Mouse (Mus musculus): ENCODE measurements around the gene Ntn1. TPM values are rescaled to one million over a fixed set of nuclear protein-coding genes. Genes with fewer than 3 reads are reported as not detected.

The Ntn1 gene
- polyA plus RNA-seq, 1 experiment from 2014 or later: 11.5 TPM

- Histone ChIP-seq H3K4me1 (ENCODE audit: control insufficient read depth in 2 of 2, insufficient read depth in 2 of 2, low read length in 2 of 2) (peaks cover 8 to 27% of the 10 kb centered on the region in 2 experiments; a peak in 3 of 4 replicates), H3K9me3 (ENCODE audit: control insufficient read depth, low read length) (no peaks in the 10 kb centered on the region), H3K9ac (ENCODE audit: low read length) (no peak overlapping the region), H3K27ac (replicated peaks in 1 of 2; ENCODE audit: control insufficient read depth in 1 of 2, insufficient read depth in 1 of 2, low read depth in 2 of 2, low read length in 2 of 2) (no peak overlapping the region), H3K27me3 (ENCODE audit: control insufficient read depth, insufficient read depth, low read length) (peaks cover 39% of the 10 kb centered on the region), H3K4me2 (ENCODE audit: low read length) (no peak overlapping the region), H3K36me3 (ENCODE audit: control insufficient read depth, insufficient read depth, low read length) (0 out of 2 replicates have a peak, but pooled peaks cover 4% of the 10 kb centered on the region), H3K4me3 (ENCODE audit: control insufficient read depth in 1 of 2, insufficient read depth in 1 of 2, low read depth in 1 of 2, low read length in 2 of 2) (no peak overlapping the region)
- ATAC-seq (ENCODE audit: insufficient number of reproducible peaks, insufficient read depth, low FRiP score, low read depth): no peak
- 74% methylated on average over 1 of the region's 1 CpGs for whole genome bisulfite sequencing
Measured at GRCm38 (mm10) chr11:68381833-68382232, 18.8 kb downstream of the Ntn1 start.

DNA sequence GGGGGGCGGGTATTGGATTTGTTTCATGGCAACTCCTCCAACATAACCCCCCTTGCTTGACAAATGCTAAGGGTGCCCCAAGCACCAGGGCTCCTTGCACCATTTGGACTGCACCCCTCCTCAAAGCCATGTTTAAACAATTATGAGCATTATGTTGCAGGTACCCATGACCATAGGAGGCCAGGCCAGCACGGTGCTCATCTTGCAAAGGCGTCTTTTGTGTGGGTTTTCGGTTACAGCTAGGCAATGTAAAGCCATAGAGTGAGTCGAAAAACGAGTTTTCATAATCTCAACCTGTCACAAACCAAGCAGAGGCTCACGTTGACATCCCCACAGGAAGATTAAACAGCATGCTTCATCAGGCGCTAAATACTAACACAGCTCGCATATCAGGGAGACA is 19.3 kb downstream of the Ntn1 start:
- H3K4me2 ChIP-seq (ENCODE audit: low read length): no peak overlapping the region
- no peak overlapping the region for H3K27ac ChIP-seq (replicated peaks in 1 of 2; ENCODE audit: control insufficient read depth in 1 of 2, insufficient read depth in 1 of 2, low read depth in 2 of 2, low read length in 2 of 2)
- peaks cover 10 to 27% of the 10 kb centered on the region in 2 experiments; a peak in 3 of 4 replicates for H3K4me1 ChIP-seq (ENCODE audit: control insufficient read depth in 2 of 2, insufficient read depth in 2 of 2, low read length in 2 of 2)
- WGBS: 75% methylated on average over 9 of the region's 9 CpGs
- H3K4me3 ChIP-seq (ENCODE audit: control insufficient read depth in 1 of 2, insufficient read depth in 1 of 2, low read depth in 1 of 2, low read length in 2 of 2): no peak overlapping the region
- ATAC-seq (ENCODE audit: insufficient number of reproducible peaks, insufficient read depth, low FRiP score, low read depth): no peak
- H3K9me3 ChIP-seq (ENCODE audit: control insufficient read depth, low read length): no peaks in the 10 kb centered on the region
- H3K27me3 ChIP-seq (ENCODE audit: control insufficient read depth, insufficient read depth, low read length): peaks cover 39% of the 10 kb centered on the region
- H3K36me3 ChIP-seq (ENCODE audit: control insufficient read depth, insufficient read depth, low read length): 0 out of 2 replicates have a peak, but pooled peaks cover 4% of the 10 kb centered on the region
- no peak overlapping the region for H3K9ac ChIP-seq (ENCODE audit: low read length)

DNA sequence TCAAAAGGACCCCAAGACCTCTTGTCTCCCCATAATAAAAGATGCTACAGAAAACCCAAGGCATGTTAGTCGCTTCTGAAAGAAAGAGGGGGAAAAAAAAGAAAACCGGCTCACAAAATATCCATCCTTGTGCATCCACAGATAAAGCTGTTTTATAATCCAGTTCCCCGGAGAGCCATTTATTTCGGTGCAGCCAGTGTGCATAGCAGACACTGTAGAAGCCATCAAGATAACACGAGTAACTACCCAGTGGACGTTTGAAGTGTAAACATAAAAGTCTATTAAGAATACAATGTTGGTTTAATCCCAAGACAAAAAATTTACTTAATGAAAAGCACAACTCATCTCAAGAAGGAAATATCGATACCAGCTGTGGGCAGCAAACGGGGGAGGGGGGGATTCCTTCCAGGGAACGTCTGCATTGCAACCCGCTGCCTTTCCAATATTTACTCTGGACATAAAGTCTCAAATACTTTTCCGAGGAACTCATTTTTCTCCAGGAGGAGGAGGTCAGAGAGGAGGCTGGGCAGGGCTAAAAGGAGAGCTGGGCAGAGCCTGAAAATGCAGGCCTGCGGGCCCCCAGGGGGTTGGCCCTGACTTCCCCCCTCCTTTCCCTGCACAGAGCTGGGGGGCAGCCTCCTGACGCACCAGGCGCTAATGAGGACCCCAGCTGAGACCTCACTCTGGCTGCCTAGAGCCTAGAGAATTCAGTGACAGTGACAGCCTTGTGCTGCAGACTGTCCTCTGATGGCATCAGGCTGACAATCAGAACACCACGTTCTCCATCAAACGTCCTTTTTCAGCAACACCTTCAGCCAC is 21.5 kb downstream of the Ntn1 start:
- 23% methylated on average over 16 of the region's 16 CpGs for WGBS
- H3K9ac ChIP-seq (ENCODE audit: low read length): no peak overlapping the region
- peak overlapping the region; percentile 31; the same call in 1 of the 2 replicates for H3K4me2 ChIP-seq (ENCODE audit: low read length)
- H3K36me3 ChIP-seq (ENCODE audit: control insufficient read depth, insufficient read depth, low read length): 0 out of 2 replicates have a peak, but pooled peaks cover 8% of the 10 kb centered on the region
- no peak overlapping the region for H3K4me3 ChIP-seq (ENCODE audit: control insufficient read depth in 1 of 2, insufficient read depth in 1 of 2, low read depth in 1 of 2, low read length in 2 of 2)
- no peaks in the 10 kb centered on the region for H3K9me3 ChIP-seq (ENCODE audit: control insufficient read depth, low read length)
- peaks cover 8 to 15% of the 10 kb centered on the region in 2 experiments for H3K4me1 ChIP-seq (ENCODE audit: control insufficient read depth in 2 of 2, insufficient read depth in 2 of 2, low read length in 2 of 2)
- ATAC-seq (ENCODE audit: insufficient number of reproducible peaks, insufficient read depth, low FRiP score, low read depth): no peak
- H3K27me3 ChIP-seq (ENCODE audit: control insufficient read depth, insufficient read depth, low read length): peaks cover 21% of the 10 kb centered on the region
- no peak overlapping the region for H3K27ac ChIP-seq (replicated peaks in 1 of 2; ENCODE audit: control insufficient read depth in 1 of 2, insufficient read depth in 1 of 2, low read depth in 2 of 2, low read length in 2 of 2)

GRCm38 (mm10) chr11:68378419-68378818 is 22.2 kb downstream of the Ntn1 start:
- WGBS: 53% methylated on average over 5 of the region's 5 CpGs
- H3K4me2 ChIP-seq (ENCODE audit: low read length): no peak overlapping the region
- H3K4me3 ChIP-seq (ENCODE audit: control insufficient read depth in 1 of 2, insufficient read depth in 1 of 2, low read depth in 1 of 2, low read length in 2 of 2): no peak overlapping the region
- 0 out of 2 replicates have a peak, but pooled peaks cover 8% of the 10 kb centered on the region for H3K36me3 ChIP-seq (ENCODE audit: control insufficient read depth, insufficient read depth, low read length)
- H3K27me3 ChIP-seq (ENCODE audit: control insufficient read depth, insufficient read depth, low read length): peaks cover 20% of the 10 kb centered on the region
- no peak overlapping the region for H3K9ac ChIP-seq (ENCODE audit: low read length)
- ATAC-seq (ENCODE audit: insufficient number of reproducible peaks, insufficient read depth, low FRiP score, low read depth): no peak
- no peak overlapping the region for H3K27ac ChIP-seq (replicated peaks in 1 of 2; ENCODE audit: control insufficient read depth in 1 of 2, insufficient read depth in 1 of 2, low read depth in 2 of 2, low read length in 2 of 2)
- H3K9me3 ChIP-seq (ENCODE audit: control insufficient read depth, low read length): no peaks in the 10 kb centered on the region
- peaks cover 16 to 22% of the 10 kb centered on the region in 2 experiments for H3K4me1 ChIP-seq (ENCODE audit: control insufficient read depth in 2 of 2, insufficient read depth in 2 of 2, low read length in 2 of 2)

DNA sequence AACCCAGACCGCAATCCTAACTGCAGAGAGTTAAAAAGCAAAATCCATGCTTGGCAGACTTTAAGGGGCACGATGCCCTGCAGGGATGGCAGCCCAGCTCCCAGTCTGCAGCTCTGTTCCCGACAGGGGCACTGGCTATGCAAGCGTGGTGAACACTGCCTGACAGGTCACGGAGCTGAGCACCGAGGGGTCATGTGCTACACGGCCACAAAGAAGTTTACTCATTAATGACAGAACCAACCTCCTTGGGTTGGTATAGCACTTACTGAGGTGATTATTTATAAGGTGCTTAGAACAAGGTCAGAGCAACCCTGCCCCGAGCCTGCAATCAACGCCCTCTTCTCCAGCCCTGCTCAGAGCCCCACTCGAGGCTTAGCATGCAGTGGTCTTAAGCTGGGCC is 27.5 kb downstream of the Ntn1 start:
- Histone ChIP-seq H3K36me3 (ENCODE audit: control insufficient read depth, insufficient read depth, low read length) (peaks cover 16% of the 10 kb centered on the region; the same call in 1 of the 2 replicates), H3K4me3 (ENCODE audit: control insufficient read depth in 1 of 2, insufficient read depth in 1 of 2, low read depth in 1 of 2, low read length in 2 of 2) (no peak overlapping the region), H3K9me3 (ENCODE audit: control insufficient read depth, low read length) (no peaks in the 10 kb centered on the region), H3K9ac (ENCODE audit: low read length) (no peak overlapping the region), H3K4me2 (ENCODE audit: low read length) (0 out of 2 replicates have a peak overlapping the region, but pooled peaks have one; percentile 6), H3K27me3 (ENCODE audit: control insufficient read depth, insufficient read depth, low read length) (no peaks in the 10 kb centered on the region), H3K27ac (replicated peaks in 1 of 2; ENCODE audit: control insufficient read depth in 1 of 2, insufficient read depth in 1 of 2, low read depth in 2 of 2, low read length in 2 of 2) (no peak overlapping the region), H3K4me1 (ENCODE audit: control insufficient read depth in 2 of 2, insufficient read depth in 2 of 2, low read length in 2 of 2) (peaks cover 20 to 22% of the 10 kb centered on the region in 2 experiments)
- WGBS: 54% methylated on average over 10 of the region's 10 CpGs
- ATAC-seq (ENCODE audit: insufficient number of reproducible peaks, insufficient read depth, low FRiP score, low read depth): no peak

DNA sequence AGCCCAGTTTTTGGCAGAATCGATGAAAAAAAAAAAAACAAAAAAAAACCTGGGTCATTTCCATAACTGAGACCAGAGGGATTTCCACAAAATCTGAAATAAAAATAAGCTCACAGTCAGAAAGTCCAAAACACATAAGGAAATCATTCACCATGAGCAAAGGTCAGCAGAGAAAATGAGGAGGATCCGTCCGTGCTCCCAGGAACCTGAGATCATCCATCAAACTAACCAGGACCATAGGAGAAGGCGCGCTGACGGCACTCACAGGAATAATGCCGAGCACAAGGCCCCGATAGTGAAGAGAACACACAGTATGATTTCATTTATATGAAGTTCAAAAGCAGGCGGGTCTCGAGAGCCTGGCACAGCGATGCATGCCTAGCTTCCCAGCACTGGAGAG is 29.0 kb downstream of the Ntn1 start:
- H3K4me2 ChIP-seq (ENCODE audit: low read length): no peak overlapping the region
- H3K4me3 ChIP-seq (ENCODE audit: control insufficient read depth in 1 of 2, insufficient read depth in 1 of 2, low read depth in 1 of 2, low read length in 2 of 2): no peak overlapping the region
- no peaks in the 10 kb centered on the region for H3K9me3 ChIP-seq (ENCODE audit: control insufficient read depth, low read length)
- H3K4me1 ChIP-seq (ENCODE audit: control insufficient read depth in 2 of 2, insufficient read depth in 2 of 2, low read length in 2 of 2): peaks cover 19 to 22% of the 10 kb centered on the region in 2 experiments
- 86% methylated on average over 11 of the region's 11 CpGs for WGBS
- H3K27ac ChIP-seq (replicated peaks in 1 of 2; ENCODE audit: control insufficient read depth in 1 of 2, insufficient read depth in 1 of 2, low read depth in 2 of 2, low read length in 2 of 2): no peak overlapping the region
- ATAC-seq (ENCODE audit: insufficient number of reproducible peaks, insufficient read depth, low FRiP score, low read depth): no peak
- H3K9ac ChIP-seq (ENCODE audit: low read length): no peak overlapping the region
- H3K27me3 ChIP-seq (ENCODE audit: control insufficient read depth, insufficient read depth, low read length): no peaks in the 10 kb centered on the region
- peaks cover 12% of the 10 kb centered on the region; the same call in 1 of the 2 replicates for H3K36me3 ChIP-seq (ENCODE audit: control insufficient read depth, insufficient read depth, low read length)

GRCm38 (mm10) chr11:68356901-68357300 is 43.7 kb downstream of the Ntn1 start:
- no peaks in the 10 kb centered on the region for H3K27me3 ChIP-seq (ENCODE audit: control insufficient read depth, insufficient read depth, low read length)
- H3K9me3 ChIP-seq (ENCODE audit: control insufficient read depth, low read length): 0 out of 2 replicates have a peak, but pooled peaks cover 4% of the 10 kb centered on the region
- no peak overlapping the region for H3K27ac ChIP-seq (replicated peaks in 1 of 2; ENCODE audit: control insufficient read depth in 1 of 2, insufficient read depth in 1 of 2, low read depth in 2 of 2, low read length in 2 of 2)
- 76% methylated on average over 8 of the region's 8 CpGs for WGBS
- no peak overlapping the region for H3K4me3 ChIP-seq (ENCODE audit: control insufficient read depth in 1 of 2, insufficient read depth in 1 of 2, low read depth in 1 of 2, low read length in 2 of 2)
- H3K9ac ChIP-seq (ENCODE audit: low read length): no peak overlapping the region
- ATAC-seq (ENCODE audit: insufficient number of reproducible peaks, insufficient read depth, low FRiP score, low read depth): no peak
- H3K36me3 ChIP-seq (ENCODE audit: control insufficient read depth, insufficient read depth, low read length): 0 out of 2 replicates have a peak, but pooled peaks cover 3% of the 10 kb centered on the region
- H3K4me1 ChIP-seq (ENCODE audit: control insufficient read depth in 2 of 2, insufficient read depth in 2 of 2, low read length in 2 of 2): peaks cover 7 to 12% of the 10 kb centered on the region in 2 experiments
- no peak overlapping the region for H3K4me2 ChIP-seq (ENCODE audit: low read length)
